Mouse (Mus musculus) pancreas, adult 10 weeks (tissue): ENCODE data around the gene Ildr2. TPM values are rescaled to one million over a fixed set of nuclear protein-coding genes. Genes with fewer than 3 reads are reported as not detected.

ENCODE experiments used
- polyA plus RNA-seq: library from polyadenylated mRNA; stranded (reverse); fragments of 350-450 nt; fragmentation: Illumina TruSeq; extraction: RNeasy Lipid Tissue Mini Kit (QIAGEN cat#74804); gene quantifications from one replicate; pipeline ENCODE4 v1.2.3, GENCODE M21; 2015; ENCODE audit warnings: low read depth, low replicate concordance; ENCODE audit not compliant: insufficient read depth

Ildr2 gene
- 3.5 TPM for polyA plus RNA-seq

DNA sequence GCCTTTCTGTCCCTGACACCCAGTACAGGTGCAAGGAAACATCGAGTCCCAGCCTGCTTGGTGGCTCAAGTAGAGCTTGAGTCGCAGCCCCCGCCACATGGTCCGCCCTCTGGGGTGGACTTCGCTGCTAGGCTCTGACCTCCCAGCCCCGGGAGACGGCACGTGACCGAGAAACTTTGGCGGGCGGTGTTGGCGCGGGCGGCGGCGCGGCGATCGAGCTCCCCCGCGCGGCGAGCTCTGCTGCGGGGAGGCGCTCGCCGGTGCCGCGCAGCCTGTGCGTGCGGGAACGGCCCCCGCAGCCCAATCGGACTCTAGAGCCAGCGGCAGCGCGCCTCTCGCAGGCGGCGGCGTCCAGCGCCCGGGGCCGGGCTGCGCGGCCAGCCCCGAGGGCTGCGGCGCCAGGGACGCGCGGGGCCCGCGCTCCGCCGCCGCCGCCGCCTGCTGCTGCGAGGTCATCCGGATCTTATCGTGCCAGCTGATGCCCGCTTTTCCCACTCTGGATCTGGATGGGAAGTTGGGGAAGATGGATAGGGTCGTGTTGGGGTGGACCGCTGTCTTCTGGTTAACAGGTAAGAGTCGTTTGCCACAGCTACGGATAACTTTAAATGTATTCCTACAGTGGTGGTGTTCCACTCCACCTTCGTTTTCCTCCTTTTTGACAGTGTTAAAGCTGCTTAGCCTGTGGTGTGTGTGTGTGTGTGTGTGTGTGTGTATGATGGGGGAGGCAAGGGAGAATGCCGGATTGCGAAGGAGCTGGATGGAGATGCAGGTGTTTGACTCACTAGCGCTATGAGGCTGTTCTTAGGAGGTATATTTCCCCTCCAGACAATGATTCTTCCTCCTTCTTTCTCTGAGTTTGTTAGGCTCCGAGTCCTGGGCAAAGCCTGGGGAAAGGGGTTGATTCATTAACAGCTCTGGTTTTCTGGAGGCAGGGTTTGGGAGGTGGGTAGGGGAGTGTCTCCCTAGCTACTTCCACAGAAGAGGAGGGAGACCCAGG, at the start of gene Ildr2:
Gene Ildr2, plus strand, starts transcription at position 242 of the 997 bp plus-strand sequence.

DNA sequence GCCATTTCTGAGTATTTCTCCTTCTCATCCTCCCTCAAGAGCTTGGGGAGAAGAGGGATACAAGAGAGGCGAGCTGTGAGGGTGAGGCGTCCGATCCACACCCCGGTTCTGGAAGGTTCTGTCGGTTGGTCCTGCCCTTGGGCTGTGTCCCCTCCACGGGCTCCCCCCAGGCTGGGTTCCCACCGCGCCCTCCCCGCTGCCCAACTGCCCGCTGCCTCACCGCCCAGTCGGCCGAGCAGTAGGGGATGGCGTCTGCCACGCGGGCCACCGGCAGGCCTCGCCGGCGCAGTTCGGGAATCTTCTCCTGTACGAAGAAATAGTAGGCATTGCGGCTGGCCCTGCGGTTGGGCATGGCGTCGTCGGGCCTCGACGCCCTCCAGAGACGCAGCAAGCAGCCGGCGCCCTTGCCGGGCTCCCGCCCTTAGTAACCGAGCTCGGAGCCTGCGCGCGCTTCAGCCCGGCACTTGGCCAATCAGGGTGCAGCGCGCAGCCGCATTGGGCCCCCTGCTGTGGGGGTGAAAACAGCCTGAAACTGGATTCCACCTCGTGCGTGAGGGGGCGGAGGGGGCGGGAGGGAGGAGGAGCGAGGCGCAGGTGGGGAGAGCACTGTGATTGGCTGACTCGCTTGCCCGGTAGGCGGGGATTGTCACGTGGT, 15.5 kb upstream of the Ildr2 start, which contains the start of gene Mael:
Gene Mael, minus strand, starts transcription at position 433 of the 655 bp plus-strand sequence.

Other genes starting within 250 kb of the Ildr2 start
- not detected for gene Dusp27, start 126.2 kb upstream of the Ildr2 start, polyA plus RNA-seq
- gene Gpa33, start 123.9 kb upstream of the Ildr2 start, polyA plus RNA-seq = not detected
- not detected for gene Mael, start 15.4 kb upstream of the Ildr2 start, polyA plus RNA-seq
- 5.9 TPM for gene Tada1, start 125.0 kb downstream of the Ildr2 start, polyA plus RNA-seq
- gene Pogk, start 155.7 kb downstream of the Ildr2 start, polyA plus RNA-seq = 2.8 TPM
- gene Gm4846, start 243.4 kb downstream of the Ildr2 start, polyA plus RNA-seq = not detected